Mouse (Mus musculus) embryonic facial prominence, embryonic 10.5 days (tissue): ENCODE data around the gene Bmper. TPM values are rescaled to one million over a fixed set of nuclear protein-coding genes. Genes with fewer than 3 reads are reported as not detected.

Source experiments
- DNase-seq: peaks from one replicate; pipeline ENCODE4 v3.0.0-alpha.2; 2017; ENCODE audit warnings: low spot score
- H3K27ac ChIP-seq: fragments of 300-500 bp; sonication (generic); replicated peaks from 2 replicates; pipeline ENCODE4 v1.5.1; 2016; ENCODE audit warnings: mild to moderate bottlenecking
- H3K27me3 ChIP-seq: fragments of 300-500 bp; sonication (generic); replicated peaks from 2 replicates; pipeline ENCODE4 v1.6.1; 2016; ENCODE audit warnings: low read depth, mild to moderate bottlenecking; ENCODE audit not compliant: poor library complexity, severe bottlenecking
- H3K36me3 ChIP-seq: fragments of 300-500 bp; sonication (generic); replicated peaks from 2 replicates; pipeline ENCODE4 v1.6.1; 2016; ENCODE audit warnings: mild to moderate bottlenecking, moderate library complexity
- H3K4me1 ChIP-seq: fragments of 300-500 bp; sonication (generic); 2 replicates; pipeline ENCODE4 v1.6.1; 2016
- H3K4me3 ChIP-seq: fragments of 300-500 bp; sonication (generic); 2 replicates; pipeline ENCODE4 v1.5.1; 2016; ENCODE audit warnings: mild to moderate bottlenecking, moderate library complexity
- H3K9me3 ChIP-seq: fragments of 300-500 bp; sonication (generic); 2 replicates; pipeline ENCODE4 v1.6.1; 2016; ENCODE audit warnings: mild to moderate bottlenecking
- WGBS: fragments of 180-500 bp; shearing (Covaris S2); methylation state at CpG from one replicate; pipeline ENCODE4 v1.1.7; 2016; 5-methylcytosine and 5-hydroxymethylcytosine counted together
- polyA plus RNA-seq: library from polyadenylated mRNA; unstranded; fragments of >200 nt; fragmentation: Nextera tagmentation; extraction: Ambion mirVana; gene quantifications from 2 replicates; pipeline ENCODE4 v1.2.1, GENCODE M21; 2016

Gene Bmper
- polyA plus RNA-seq: 2.6 and 4.5 TPM in 2 replicates

DNA sequence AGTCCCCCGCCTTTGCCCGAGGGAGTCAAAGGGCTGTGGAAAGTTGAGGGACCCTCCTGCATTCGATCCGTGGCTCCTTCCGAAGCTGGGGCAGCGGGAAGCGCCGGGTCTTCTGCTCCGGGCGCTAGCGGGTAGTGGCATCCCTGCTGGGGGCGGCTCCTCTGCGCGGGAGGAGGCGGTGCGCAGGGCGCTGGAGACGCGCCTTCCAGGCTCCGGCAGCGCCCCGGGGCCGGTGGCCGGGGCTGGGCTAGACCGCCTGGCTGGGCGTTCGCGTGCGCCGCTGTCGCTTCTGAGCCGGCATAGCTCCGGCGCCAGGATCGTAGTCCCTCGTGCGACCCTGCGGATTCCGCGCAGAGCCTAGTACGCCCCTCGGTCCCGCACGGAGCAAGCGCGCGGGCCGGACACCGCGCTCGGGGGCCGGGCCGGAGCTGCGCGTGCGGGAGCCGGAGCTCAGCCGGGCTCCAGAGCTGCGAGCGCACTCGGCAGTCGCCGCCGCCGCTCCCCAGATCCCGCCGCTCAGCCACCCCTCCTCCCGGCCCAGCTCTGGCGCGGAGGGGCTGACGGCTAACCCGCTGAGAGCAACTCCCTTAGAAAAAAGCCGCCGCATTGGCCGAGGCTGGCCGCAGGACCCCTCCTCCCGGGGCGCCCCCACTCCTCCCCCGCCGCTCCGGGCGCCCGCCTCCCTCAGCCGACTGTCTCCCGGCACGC lies at the start of gene Bmper:
Gene Bmper (plus strand): TSS at position 236 of the 708 bp plus-strand sequence.
- DNase-seq: peak; percentile 86
- Histone ChIP-seq H3K36me3 (no peaks in the 10 kb centered on the region), H3K9me3 (no peaks in the 10 kb centered on the region), H3K27ac (peak within 1 kb of the TSS; percentile 88), H3K4me3 (peak within 1 kb of the TSS; percentile 81), H3K27me3 (peaks cover 93% of the 10 kb centered on the region), H3K4me1 (peaks cover 26% of the 10 kb centered on the region)
- WGBS: under 1% methylated on average over 85 of the region's 86 CpGs

DNA sequence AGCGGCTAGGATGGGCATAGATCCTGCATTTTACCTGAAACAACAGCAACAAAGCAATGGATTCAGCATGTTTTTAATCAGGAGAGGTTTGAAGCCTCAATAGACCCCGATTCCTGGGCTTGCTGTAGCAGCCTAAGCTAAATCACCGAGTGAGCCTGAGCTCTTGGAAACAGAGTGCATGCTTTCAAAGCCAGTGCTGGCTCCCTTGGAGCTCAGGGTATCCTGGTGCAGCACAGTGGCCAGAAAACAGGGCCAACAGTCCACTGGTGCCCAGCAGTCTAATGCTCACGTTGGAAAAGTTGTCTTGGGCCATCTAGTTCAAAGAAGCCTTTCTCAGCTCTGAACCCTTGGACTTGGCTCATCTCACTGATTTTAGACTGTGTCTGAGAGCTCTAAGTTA lies 45.4 kb upstream of the Bmper start:
- H3K27me3 ChIP-seq: no peaks in the 10 kb centered on the region
- no peak overlapping the region for H3K27ac ChIP-seq
- no peak overlapping the region for H3K4me3 ChIP-seq
- no peaks in the 10 kb centered on the region for H3K4me1 ChIP-seq
- DNase-seq: no peak
- WGBS: 83% methylated on average over 4 of the region's 4 CpGs
- no peaks in the 10 kb centered on the region for H3K9me3 ChIP-seq
- no peaks in the 10 kb centered on the region for H3K36me3 ChIP-seq

DNA sequence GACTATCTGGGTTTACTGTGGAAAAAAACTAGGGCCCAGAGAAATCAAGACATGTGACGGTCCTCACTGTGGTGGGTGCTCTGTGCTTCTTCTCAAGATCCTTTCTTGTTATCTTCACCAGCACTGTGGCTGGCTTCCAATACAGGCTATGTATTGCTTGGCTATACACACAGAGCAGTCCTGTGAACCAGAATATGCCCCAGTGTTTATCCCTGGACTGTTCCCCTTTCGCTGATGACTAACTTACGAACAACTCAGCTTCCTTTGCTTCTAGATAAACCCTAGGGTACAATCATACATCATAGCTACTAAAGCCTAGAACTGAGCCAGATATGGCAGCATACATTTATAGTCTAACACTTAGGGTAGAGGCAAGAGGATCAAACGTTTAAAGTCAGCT lies 35.7 kb upstream of the Bmper start:
- 86% methylated on average over 4 of the region's 4 CpGs for WGBS
- Histone ChIP-seq H3K4me1 (no peaks in the 10 kb centered on the region), H3K27ac (no peak overlapping the region), H3K36me3 (no peaks in the 10 kb centered on the region), H3K4me3 (no peak overlapping the region), H3K27me3 (no peaks in the 10 kb centered on the region), H3K9me3 (no peaks in the 10 kb centered on the region)
- no peak for DNase-seq

DNA sequence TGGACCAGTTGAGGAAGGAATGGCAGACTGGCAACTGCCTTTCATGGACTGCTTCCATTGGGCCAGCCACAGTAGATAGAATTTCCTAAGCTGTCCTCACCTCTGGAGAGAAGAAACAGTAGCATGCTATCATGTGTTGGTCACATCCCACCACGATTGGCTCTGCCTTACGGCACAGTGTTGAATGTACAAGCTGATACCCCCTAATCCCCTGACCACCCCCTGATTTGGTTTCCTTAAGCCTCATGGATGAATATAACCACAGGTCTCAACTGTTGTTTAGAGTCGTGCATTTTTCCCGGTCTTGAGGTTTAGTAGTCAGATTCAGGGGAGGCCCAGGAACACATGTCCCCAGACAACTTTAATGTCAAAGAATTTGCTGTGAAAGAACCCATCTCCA lies 34.7 kb upstream of the Bmper start:
- no peaks in the 10 kb centered on the region for H3K9me3 ChIP-seq
- 76% methylated on average over 4 of the region's 4 CpGs for WGBS
- H3K36me3 ChIP-seq: no peaks in the 10 kb centered on the region
- H3K27me3 ChIP-seq: no peaks in the 10 kb centered on the region
- no peaks in the 10 kb centered on the region for H3K4me1 ChIP-seq
- H3K27ac ChIP-seq: no peak overlapping the region
- no peak for DNase-seq
- H3K4me3 ChIP-seq: no peak overlapping the region

DNA sequence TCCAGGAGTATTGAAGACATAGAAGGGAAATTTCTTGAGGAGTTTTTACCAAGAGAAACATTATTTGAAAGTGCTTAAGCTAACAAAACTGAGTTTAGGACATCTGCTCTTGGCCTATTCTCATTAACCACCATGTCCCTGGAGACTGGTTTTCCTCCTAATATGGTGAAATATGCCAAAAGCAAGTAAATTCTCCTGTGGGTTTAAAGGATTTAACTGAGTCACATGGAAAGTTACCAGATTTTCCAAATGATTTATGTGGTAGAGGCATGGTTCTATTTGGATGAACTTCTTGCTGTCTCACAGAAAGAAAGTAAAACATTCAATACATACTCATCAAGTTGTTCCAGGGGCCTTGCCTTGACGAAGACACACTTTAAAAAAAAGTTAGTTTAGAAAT lies 31.9 kb upstream of the Bmper start:
- no peaks in the 10 kb centered on the region for H3K9me3 ChIP-seq
- no peak for DNase-seq
- H3K36me3 ChIP-seq: no peaks in the 10 kb centered on the region
- no peak overlapping the region for H3K27ac ChIP-seq
- no peaks in the 10 kb centered on the region for H3K4me1 ChIP-seq
- no peaks in the 10 kb centered on the region for H3K27me3 ChIP-seq
- no peak overlapping the region for H3K4me3 ChIP-seq
- 69% methylated on average over 1 of the region's 1 CpGs for WGBS

DNA sequence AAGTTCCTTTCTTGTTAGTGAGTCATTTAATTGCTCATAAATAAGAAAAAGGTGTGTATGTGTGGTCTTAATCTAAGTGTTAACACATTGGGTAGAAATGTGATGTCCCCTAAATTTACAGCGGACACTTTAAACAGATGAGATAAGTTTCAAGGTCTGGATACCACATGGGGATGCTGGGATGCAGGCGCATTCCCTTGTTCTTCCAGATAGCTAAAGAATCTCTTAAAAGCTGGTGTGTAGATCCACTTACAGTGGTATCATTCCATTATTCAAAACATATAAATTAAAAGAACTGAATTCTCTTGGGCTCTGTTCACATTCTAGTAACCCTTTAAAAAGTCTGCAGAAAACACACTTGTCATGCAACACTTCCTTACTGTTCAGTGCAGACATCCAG lies 31.4 kb upstream of the Bmper start:
- DNase-seq: no peak
- WGBS: 86% methylated on average over 2 of the region's 2 CpGs
- Histone ChIP-seq H3K27ac (no peak overlapping the region), H3K36me3 (no peaks in the 10 kb centered on the region), H3K4me1 (no peaks in the 10 kb centered on the region), H3K9me3 (no peaks in the 10 kb centered on the region), H3K4me3 (no peak overlapping the region), H3K27me3 (no peaks in the 10 kb centered on the region)

DNA sequence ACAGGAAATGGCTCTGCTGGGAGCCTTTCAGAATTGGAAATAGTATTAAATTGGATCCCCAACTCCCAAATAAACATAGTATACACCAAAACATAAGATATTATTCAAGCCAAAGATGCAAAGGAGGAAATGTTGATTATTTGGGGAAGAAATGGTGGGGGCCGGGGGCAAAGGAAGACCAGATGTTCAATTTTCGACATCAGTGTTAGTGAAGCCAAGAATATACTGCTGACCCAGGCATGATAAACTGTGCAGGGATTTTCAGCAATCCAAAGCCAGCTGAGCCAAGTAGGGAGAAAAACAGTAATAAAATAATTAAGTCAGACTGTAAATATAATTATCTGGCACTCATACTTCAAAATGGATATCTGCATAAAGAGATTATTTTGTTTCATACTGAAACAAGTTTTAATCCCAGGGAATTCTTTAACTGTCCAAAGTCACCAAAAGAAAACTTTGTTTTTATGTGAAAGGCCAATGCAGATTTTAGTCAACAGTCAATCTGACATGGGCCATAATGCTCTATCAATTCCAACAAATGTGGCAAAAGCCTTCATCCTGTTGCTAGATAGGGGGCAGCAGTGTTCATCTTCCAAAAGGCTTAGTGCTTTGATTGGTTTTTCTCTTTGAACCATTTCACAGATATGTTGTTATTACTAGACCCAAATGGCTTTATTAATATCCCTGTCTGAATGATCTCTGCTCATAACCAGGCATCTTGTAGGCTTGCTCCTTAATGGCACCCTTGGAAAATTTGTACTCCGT lies 30.1 kb upstream of the Bmper start:
- no peaks in the 10 kb centered on the region for H3K27me3 ChIP-seq
- H3K36me3 ChIP-seq: no peaks in the 10 kb centered on the region
- no peak for DNase-seq
- H3K4me3 ChIP-seq: no peak overlapping the region
- 94% methylated on average over 3 of the region's 3 CpGs for WGBS
- H3K4me1 ChIP-seq: no peaks in the 10 kb centered on the region
- H3K27ac ChIP-seq: no peak overlapping the region
- no peaks in the 10 kb centered on the region for H3K9me3 ChIP-seq

DNA sequence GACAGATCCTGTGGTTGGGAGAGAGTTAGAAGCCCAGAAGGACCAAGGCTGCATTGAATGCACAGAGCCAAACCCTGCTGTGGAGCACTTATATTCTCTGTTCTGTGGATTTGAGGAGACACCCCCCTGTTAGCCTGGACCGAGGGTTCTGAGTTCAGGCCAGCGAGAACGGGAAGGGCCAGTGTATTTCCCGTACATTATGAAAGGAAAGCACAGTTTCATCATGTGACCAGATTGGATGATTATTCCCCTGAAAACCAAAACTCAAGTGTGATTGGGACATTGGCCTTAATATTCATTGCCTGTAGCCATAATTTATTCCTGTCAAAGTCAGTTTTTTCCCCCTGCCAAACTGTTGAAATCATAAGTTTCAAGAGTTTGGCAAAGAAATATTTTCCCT lies 23.9 kb upstream of the Bmper start:
- H3K27ac ChIP-seq: no peak overlapping the region
- H3K36me3 ChIP-seq: no peaks in the 10 kb centered on the region
- 88% methylated on average over 4 of the region's 4 CpGs for WGBS
- peaks cover 21% of the 10 kb centered on the region for H3K27me3 ChIP-seq
- no peak for DNase-seq
- H3K9me3 ChIP-seq: no peaks in the 10 kb centered on the region
- no peak overlapping the region for H3K4me3 ChIP-seq
- H3K4me1 ChIP-seq: peaks cover 9% of the 10 kb centered on the region

DNA sequence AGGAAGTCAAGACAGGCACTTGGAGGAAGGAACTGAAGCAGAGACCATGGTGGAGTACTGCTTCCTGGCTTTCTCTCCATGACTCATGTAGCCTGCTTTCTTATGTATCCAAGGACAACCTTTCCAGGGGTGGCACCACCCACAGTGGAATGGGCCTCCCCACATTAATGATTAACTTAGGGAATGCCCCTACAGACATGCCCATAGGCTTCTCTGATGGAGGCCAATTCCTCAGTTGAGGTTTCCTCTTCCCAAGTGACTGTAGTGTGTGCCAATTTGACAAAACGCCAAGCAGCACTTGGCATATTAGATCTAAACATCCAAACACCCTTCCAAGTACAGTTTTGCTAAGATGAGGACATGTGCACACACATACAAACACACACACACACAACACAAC lies 23.0 kb upstream of the Bmper start:
- DNase-seq: no peak
- Histone ChIP-seq H3K4me3 (no peak overlapping the region), H3K4me1 (peaks cover 17% of the 10 kb centered on the region), H3K36me3 (no peaks in the 10 kb centered on the region), H3K9me3 (no peaks in the 10 kb centered on the region), H3K27ac (no peak overlapping the region), H3K27me3 (peaks cover 28% of the 10 kb centered on the region)
- 87% methylated on average over 1 of the region's 1 CpGs for WGBS

DNA sequence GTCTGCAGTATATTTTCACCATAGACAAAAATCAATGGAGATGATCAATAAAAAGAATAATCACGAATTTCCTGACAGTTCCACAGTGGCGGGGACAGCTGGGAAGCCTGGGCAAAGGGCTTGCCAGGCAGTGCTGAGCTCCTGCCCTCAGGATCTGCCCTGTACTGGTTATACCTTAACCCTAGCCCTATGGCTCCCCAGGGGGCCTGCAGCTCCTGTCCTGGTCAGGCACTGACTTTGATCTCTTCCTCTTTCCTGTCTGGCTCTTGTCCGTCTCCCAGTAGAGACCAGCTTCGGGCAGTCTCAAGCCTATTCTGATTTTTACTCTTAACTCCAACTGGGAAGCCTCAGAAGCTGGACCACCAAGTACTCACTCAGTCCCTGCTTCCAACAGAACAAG lies 22.0 kb upstream of the Bmper start:
- H3K36me3 ChIP-seq: no peaks in the 10 kb centered on the region
- no peak overlapping the region for H3K4me3 ChIP-seq
- peaks cover 34% of the 10 kb centered on the region for H3K27me3 ChIP-seq
- H3K27ac ChIP-seq: no peak overlapping the region
- WGBS: 76% methylated on average over 4 of the region's 4 CpGs
- H3K9me3 ChIP-seq: no peaks in the 10 kb centered on the region
- no peak for DNase-seq
- H3K4me1 ChIP-seq: peaks cover 27% of the 10 kb centered on the region

DNA sequence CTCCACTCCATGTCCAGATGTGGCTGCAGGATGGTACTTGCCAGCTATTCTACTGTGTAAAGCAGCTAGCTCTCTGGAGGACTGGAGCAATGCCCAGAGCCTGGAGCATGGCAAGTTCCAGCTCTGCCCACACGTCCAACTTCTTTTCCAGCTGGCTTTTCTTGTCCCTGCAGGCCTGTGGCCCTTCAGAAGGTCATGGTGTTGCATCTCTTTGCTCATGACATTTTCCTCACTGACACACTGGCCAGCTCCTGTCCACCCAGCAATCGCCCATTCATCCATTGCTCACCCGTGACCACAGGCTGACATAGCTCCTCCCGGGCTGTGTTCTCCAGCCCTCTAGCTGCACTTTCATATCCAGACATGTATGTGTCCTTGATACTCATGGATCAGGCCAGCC lies 20.4 kb upstream of the Bmper start:
- H3K4me3 ChIP-seq: no peak overlapping the region
- H3K36me3 ChIP-seq: no peaks in the 10 kb centered on the region
- no peak for DNase-seq
- H3K27me3 ChIP-seq: peaks cover 34% of the 10 kb centered on the region
- H3K27ac ChIP-seq: no peak overlapping the region
- no peaks in the 10 kb centered on the region for H3K9me3 ChIP-seq
- H3K4me1 ChIP-seq: peaks cover 34% of the 10 kb centered on the region
- WGBS: 77% methylated on average over 4 of the region's 4 CpGs

DNA sequence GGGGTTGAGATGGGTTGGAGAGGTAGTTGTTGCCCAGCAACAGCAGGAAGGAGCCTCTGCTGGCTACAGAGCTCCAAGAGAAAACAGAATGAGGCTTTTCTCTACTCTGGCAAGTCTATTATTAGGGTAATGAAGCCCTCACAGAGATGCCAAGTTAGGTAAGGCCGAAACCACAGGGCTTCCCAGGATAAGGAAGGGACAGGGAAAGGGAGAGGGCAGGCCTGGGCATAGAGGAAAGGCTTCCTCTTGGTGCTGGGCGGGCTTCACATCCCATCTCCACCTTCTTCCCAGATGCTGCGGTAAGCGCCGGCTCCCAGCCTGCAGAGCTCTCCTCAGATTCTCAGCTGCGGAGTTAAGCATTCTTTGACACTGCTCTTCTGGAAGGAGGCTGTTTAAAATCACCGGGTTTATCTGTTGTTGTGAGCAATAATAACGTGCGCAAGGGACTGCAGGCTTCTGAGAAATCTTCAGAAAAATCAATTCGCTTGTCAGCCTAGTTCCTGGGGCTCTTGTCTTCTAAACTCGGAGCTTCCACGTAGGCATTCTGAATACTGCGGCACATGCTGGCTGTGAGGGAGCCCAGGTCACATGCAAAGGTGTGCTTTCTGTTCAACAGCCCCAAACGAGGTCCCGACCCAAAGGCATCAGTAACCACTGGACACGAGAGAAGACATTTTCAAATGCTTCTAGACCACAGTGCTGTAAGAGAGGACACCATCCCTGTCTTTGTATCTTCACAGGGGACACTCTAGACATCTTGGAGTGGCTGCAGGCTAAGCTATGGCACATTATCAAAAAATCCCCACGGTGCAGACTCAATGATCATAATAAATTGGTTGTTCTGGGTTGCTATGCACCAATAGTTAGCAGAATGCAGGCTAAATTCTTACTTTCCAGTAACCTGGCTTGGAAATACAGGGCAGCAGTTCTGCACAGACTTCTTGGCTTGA lies 18.3 kb upstream of the Bmper start:
- 11% methylated on average over 17 of the region's 17 CpGs for WGBS
- Histone ChIP-seq H3K27me3 (peaks cover 34% of the 10 kb centered on the region), H3K27ac (peak overlapping the region; percentile 51), H3K9me3 (no peaks in the 10 kb centered on the region), H3K36me3 (no peaks in the 10 kb centered on the region), H3K4me1 (peaks cover 34% of the 10 kb centered on the region), H3K4me3 (peak overlapping the region; percentile 23; the same call in 1 of the 2 replicates)
- DNase-seq: peak; percentile 37
